Mouse (Mus musculus): ENCODE measurements at regions not wholly inside any gene's neighbourhood (a gene's known extent, or its start where the extent isn't known, plus 50 kb on each side); places are given as distances from the start of the nearest gene placed in this dataset.

DNA sequence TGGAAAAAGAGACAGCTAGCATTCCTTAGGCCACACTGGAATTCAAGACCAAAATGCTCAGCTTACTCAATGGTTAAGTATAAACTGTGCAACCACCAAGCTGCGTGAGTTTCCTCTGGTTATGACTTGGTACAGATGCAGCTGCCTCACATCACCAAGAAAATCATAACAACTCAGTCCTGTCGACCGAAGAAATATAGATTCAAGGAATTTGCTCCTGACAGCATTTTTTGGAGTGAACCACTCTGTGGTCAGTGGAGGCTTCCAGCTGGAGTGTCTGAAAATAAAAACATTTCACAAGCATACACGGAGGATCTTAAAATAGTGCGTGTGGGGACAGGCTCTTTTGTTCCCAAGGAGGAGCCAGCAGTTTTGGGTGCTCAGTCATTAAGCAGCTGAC, 253.8 kb downstream of the Bckdhb start:
- Histone ChIP-seq H3K9me3 (replicated peaks) (no peaks in the 10 kb centered on the region), H3K27me3 (no peaks in the 10 kb centered on the region), H3K9ac (no peak overlapping the region), H3K4me3 (replicated peaks) (no peak overlapping the region), H3K4me1 (0 out of 2 replicates have a peak, but pooled peaks cover under 1% of the 10 kb centered on the region), H3K36me3 (no peaks in the 10 kb centered on the region), H3K27ac (peak overlapping the region; percentile 48; the same call in 1 of the 2 replicates), H3K4me2 (no peak overlapping the region)
- WGBS: 61% methylated on average over 5 of the region's 5 CpGs
- ATAC-seq (replicated peaks; ENCODE audit: low FRiP score): peak; percentile 75; the same call in 1 of the 2 replicates

DNA sequence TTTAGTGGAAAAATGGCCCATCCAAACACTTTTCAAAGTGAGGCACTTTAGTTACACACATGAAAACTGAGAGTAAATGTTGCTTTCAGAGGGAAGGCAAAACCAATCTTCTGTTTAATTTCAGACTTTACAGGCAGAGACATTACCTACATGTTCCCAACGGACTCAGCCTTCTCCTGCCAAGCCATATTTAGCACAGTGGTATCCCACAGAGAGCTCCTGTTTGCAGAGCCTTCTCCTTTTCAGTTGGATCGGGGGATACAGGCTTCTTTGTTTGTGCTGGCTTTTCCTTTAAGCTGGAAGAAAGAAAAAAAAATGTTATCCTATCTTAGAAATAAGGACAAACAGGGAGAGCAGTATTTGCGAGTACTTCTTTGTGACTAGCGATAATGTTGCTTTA, 254.3 kb downstream of the Bckdhb start:
- Histone ChIP-seq H3K27ac (peak overlapping the region; percentile 48; the same call in 1 of the 2 replicates), H3K36me3 (no peaks in the 10 kb centered on the region), H3K27me3 (no peaks in the 10 kb centered on the region), H3K9ac (no peak overlapping the region), H3K4me3 (replicated peaks) (no peak overlapping the region), H3K9me3 (replicated peaks) (no peaks in the 10 kb centered on the region), H3K4me2 (no peak overlapping the region), H3K4me1 (0 out of 2 replicates have a peak, but pooled peaks cover 4% of the 10 kb centered on the region)
- ATAC-seq (replicated peaks; ENCODE audit: low FRiP score): no peak
- WGBS: 64% methylated on average over 4 of the region's 4 CpGs

DNA sequence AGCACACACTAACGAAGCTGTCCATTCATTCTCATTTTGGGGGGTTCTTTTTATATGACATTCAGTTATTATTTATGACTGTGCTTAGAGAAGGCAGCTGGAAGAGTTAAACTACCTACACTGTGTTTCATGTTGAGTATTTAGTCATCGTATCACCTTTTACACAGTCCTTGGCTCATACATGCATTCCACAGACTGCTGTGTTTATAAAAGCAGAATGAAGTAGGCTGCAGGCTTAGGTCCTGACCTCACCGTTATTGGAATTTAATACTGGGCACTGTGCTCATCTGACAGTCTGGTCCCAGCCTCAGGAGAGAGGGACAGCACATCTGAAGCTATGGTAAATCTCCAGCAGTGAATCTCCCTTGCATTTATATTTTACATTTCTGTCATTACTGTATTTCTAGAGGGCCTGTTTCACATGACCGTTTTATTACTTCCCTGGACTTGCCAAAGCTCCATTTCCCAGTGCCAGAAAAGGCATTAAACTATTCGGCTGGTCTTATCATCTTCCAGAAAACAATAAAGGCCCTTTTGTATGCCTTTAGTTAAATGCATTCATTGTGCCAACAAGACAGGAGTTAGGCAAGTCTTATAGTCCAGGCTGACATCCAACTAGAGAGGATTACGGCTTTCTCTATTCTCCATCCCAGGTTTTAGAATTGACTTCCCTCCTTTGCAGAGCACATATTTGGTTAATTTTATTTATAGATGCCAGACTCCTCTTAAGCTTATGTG, 258.9 kb downstream of the Bckdhb start:
- no peaks in the 10 kb centered on the region for H3K27me3 ChIP-seq
- H3K9me3 ChIP-seq (replicated peaks): no peaks in the 10 kb centered on the region
- 56% methylated on average over 6 of the region's 6 CpGs for WGBS
- H3K27ac ChIP-seq: no peak overlapping the region
- H3K4me2 ChIP-seq: no peak overlapping the region
- no peak overlapping the region for H3K4me3 ChIP-seq (replicated peaks)
- H3K9ac ChIP-seq: no peak overlapping the region
- no peak for ATAC-seq (replicated peaks; ENCODE audit: low FRiP score)
- no peaks in the 10 kb centered on the region for H3K36me3 ChIP-seq
- H3K4me1 ChIP-seq: 0 out of 2 replicates have a peak, but pooled peaks cover 4% of the 10 kb centered on the region

DNA sequence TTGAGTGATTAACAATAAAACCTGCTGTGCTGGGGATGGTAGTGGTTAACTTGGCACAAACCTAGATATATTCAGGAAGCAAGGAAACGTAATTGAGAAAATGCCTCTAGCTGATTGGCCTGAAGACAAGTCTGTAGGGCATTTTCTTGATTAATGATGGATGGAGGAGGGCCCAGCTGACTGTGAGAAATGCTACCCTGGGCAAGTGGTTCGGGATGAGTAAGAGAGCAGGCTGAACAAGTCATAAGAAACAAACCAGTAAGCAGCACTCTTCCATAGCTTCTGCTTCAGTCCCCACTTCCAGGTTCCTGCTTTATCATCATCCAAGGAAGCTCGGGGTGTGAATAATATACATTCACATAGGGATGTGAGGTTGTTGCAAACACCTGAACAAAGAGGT, 262.6 kb downstream of the Bckdhb start:
- no peaks in the 10 kb centered on the region for H3K9me3 ChIP-seq (replicated peaks)
- no peak overlapping the region for H3K27ac ChIP-seq
- H3K4me1 ChIP-seq: 0 out of 2 replicates have a peak, but pooled peaks cover 4% of the 10 kb centered on the region
- no peak overlapping the region for H3K4me2 ChIP-seq
- H3K36me3 ChIP-seq: no peaks in the 10 kb centered on the region
- H3K9ac ChIP-seq: no peak overlapping the region
- H3K27me3 ChIP-seq: no peaks in the 10 kb centered on the region
- ATAC-seq (replicated peaks; ENCODE audit: low FRiP score): no peak
- H3K4me3 ChIP-seq (replicated peaks): no peak overlapping the region
- WGBS: 59% methylated on average over 3 of the region's 3 CpGs

- Histone ChIP-seq H3K27me3 (no peaks in the 10 kb centered on the region), H3K4me3 (replicated peaks) (no peak overlapping the region), H3K4me1 (no peaks in the 10 kb centered on the region), H3K4me2 (no peak overlapping the region), H3K27ac (no peak overlapping the region), H3K9ac (no peak overlapping the region), H3K36me3 (no peaks in the 10 kb centered on the region), H3K9me3 (replicated peaks) (no peaks in the 10 kb centered on the region)
- WGBS: 75% methylated on average over 1 of the region's 1 CpGs
- no peak for ATAC-seq (replicated peaks; ENCODE audit: low FRiP score)
Observed at GRCm38 (mm10) chr9:84193405-84193804, 268.5 kb downstream of the Bckdhb start.

DNA sequence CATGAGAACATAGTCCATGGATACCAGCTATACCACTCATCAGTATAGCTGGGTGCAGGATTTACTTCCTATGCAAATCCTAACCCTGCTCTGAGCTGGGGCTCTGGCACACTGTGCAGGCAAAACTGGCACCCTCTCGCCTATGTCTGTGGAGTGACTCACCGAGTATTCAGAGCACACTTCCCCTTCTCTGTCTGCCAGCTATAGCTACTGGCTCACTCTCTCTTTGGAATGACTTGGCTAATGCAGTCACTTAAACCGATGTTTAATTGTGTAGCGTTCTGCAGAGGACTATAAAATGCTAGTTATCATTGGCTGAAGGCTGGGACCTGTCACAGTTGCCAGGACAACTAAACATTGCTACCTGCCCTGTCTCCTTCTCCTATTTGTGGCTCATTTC, 269.8 kb downstream of the Bckdhb start:
- H3K4me2 ChIP-seq: no peak overlapping the region
- no peak for ATAC-seq (replicated peaks; ENCODE audit: low FRiP score)
- no peak overlapping the region for H3K27ac ChIP-seq
- H3K9me3 ChIP-seq (replicated peaks): no peaks in the 10 kb centered on the region
- no peaks in the 10 kb centered on the region for H3K36me3 ChIP-seq
- WGBS: 87% methylated on average over 4 of the region's 4 CpGs
- H3K27me3 ChIP-seq: no peaks in the 10 kb centered on the region
- no peak overlapping the region for H3K9ac ChIP-seq
- no peak overlapping the region for H3K4me3 ChIP-seq (replicated peaks)
- no peaks in the 10 kb centered on the region for H3K4me1 ChIP-seq

DNA sequence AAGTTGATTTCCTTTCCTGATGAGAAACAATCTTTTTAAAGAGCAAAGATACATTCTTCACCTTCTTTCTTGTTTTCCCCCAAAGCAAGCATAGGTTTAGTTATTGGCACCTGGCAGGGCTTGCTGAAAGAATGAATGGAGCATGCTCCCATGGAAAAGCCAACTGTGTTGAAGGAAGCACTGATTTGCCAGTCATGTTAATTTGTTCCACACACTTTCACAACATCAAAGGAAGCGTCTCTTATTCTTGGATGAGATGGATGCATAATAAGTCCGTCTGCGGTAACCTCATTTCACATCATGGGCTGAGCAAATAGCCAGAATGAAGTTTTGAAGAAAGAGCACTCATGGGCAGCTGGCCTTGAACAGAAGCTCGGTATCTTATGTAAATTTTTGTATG, 270.4 kb downstream of the Bckdhb start:
- no peak for ATAC-seq (replicated peaks; ENCODE audit: low FRiP score)
- 80% methylated on average over 4 of the region's 4 CpGs for WGBS

DNA sequence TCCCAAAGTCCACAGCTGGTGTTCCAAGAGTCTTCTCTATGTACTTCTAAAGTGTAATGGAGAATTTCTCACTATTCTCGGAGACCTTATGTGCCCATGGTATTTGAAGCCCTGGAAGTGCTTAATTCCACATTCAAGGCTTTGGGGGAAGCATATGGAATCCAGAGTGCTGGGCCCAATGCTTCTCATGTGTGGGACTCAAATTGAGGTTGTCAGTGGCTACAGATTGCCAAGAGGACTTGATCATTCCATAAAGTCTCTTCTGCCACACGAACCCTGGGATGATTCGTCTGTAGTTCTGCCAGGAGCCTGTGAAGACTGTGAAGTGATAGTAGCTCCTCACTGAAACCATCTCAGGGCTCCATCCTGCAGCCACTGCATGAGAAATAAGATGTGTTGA, 275.3 kb downstream of the Bckdhb start:
- Histone ChIP-seq H3K27me3 (no peaks in the 10 kb centered on the region), H3K36me3 (no peaks in the 10 kb centered on the region), H3K4me3 (replicated peaks) (no peak overlapping the region), H3K27ac (no peak overlapping the region), H3K9ac (no peak overlapping the region), H3K4me2 (no peak overlapping the region), H3K9me3 (replicated peaks) (no peaks in the 10 kb centered on the region), H3K4me1 (no peaks in the 10 kb centered on the region)
- no peak for ATAC-seq (replicated peaks; ENCODE audit: low FRiP score)
- WGBS: 94% methylated on average over 3 of the region's 3 CpGs

More for the DNA sequence above, 270.4 kb downstream of the Bckdhb start:
- H3K27me3 ChIP-seq: no peaks in the 10 kb centered on the region
- H3K4me3 ChIP-seq (replicated peaks): no peak overlapping the region
- no peaks in the 10 kb centered on the region for H3K4me1 ChIP-seq
- H3K9ac ChIP-seq: no peak overlapping the region
- no peaks in the 10 kb centered on the region for H3K36me3 ChIP-seq
- H3K27ac ChIP-seq: no peak overlapping the region
- H3K4me2 ChIP-seq: no peak overlapping the region
- no peaks in the 10 kb centered on the region for H3K9me3 ChIP-seq (replicated peaks)

GRCm38 (mm10) chr9:84204056-84204455, 279.1 kb downstream of the Bckdhb start:
- WGBS: 78% methylated on average over 3 of the region's 3 CpGs
- no peaks in the 10 kb centered on the region for H3K27me3 ChIP-seq
- ATAC-seq (replicated peaks; ENCODE audit: low FRiP score): no peak
- H3K9me3 ChIP-seq (replicated peaks): no peaks in the 10 kb centered on the region
- no peaks in the 10 kb centered on the region for H3K4me1 ChIP-seq
- H3K9ac ChIP-seq: no peak overlapping the region
- H3K27ac ChIP-seq: no peak overlapping the region
- H3K36me3 ChIP-seq: no peaks in the 10 kb centered on the region
- no peak overlapping the region for H3K4me2 ChIP-seq
- no peak overlapping the region for H3K4me3 ChIP-seq (replicated peaks)

DNA sequence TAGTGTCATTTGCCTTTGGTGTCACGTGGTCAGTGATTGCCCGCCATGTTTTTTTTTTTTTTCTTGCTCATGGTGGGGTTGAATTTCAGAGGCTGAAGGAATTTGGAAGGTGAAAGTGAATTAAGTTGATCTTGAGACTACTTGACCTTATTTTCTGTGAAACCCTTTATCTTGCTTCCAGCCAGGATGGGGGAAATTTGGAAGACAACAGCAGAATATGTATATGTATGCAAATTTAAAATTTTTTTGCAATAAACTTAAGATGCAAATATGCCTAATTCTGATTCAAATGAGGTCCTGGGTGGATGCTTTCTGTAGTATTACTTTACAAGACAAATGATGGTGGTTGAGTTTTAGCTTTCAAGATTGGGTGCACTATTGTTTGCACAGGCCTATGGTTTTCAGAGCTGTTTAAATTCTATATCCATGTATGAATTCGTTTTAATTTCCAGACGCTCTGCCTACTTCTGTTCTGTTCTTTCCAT, 315.6 kb downstream of the Bckdhb start:
- no peaks in the 10 kb centered on the region for H3K36me3 ChIP-seq
- H3K9me3 ChIP-seq (replicated peaks): no peaks in the 10 kb centered on the region
- H3K27ac ChIP-seq: no peak overlapping the region
- no peaks in the 10 kb centered on the region for H3K4me1 ChIP-seq
- H3K4me2 ChIP-seq: no peak overlapping the region
- 78% methylated on average over 4 of the region's 4 CpGs for WGBS
- no peak overlapping the region for H3K4me3 ChIP-seq (replicated peaks)
- no peaks in the 10 kb centered on the region for H3K27me3 ChIP-seq
- H3K9ac ChIP-seq: no peak overlapping the region
- no peak for ATAC-seq (replicated peaks; ENCODE audit: low FRiP score)

GRCm38 (mm10) chr9:84249765-84250164, 324.8 kb downstream of the Bckdhb start:
- Histone ChIP-seq H3K4me2 (no peak overlapping the region), H3K36me3 (no peaks in the 10 kb centered on the region), H3K9me3 (replicated peaks) (no peaks in the 10 kb centered on the region), H3K9ac (no peak overlapping the region), H3K4me3 (replicated peaks) (no peak overlapping the region), H3K4me1 (0 out of 2 replicates have a peak, but pooled peaks cover 4% of the 10 kb centered on the region), H3K27ac (no peak overlapping the region), H3K27me3 (no peaks in the 10 kb centered on the region)
- WGBS: 88% methylated on average over 1 of the region's 1 CpGs
- ATAC-seq (replicated peaks; ENCODE audit: low FRiP score): no peak

DNA sequence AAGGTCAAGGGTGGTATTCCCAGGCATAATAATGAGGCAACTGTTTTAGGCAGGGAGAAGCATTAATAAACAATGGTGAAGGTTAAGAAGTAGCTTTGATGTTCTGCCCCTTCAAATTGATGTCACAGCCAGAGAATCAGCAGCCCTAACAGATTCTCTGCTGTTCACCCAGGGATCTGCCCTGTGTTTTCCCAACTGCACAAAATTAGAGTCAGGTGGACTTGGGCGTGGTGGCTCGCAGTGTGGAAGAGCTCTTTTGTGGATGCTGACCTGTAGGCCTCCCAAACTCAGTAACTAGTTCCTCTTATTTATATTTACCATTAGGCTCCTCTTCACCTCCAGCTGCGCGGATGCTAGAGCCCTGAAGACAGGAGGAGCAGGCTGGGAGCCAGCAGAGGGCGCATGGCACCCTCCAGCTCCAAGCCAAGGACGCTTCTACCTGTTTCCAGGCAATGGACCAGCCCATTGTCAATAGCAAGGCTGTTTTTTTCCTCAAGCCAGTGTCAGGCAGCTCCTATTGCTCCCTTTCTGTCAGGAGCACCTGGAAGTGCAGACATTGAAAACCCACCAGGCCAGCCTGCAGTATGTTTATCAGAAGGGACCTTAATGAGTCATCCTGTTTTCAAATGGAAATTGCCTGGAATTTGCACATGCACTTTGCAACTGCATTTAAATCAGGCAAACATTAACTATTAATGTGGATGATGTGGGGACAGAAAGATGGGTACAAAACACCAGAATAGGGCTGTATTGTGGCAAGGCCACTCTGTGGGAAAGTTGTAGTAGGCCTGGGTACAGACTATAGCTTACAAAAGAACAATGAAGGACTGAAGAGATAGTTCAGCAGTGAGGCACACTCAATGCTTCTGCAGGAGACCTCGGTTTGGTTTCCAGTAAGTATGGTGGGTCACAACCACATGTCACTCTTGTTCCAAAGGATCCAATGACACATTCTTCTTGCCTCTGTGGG, 328.4 kb downstream of the Bckdhb start:
- Histone ChIP-seq H3K4me2 (no peak overlapping the region), H3K4me1 (0 out of 2 replicates have a peak, but pooled peaks cover 4% of the 10 kb centered on the region), H3K9me3 (replicated peaks) (no peaks in the 10 kb centered on the region), H3K27ac (no peak overlapping the region), H3K36me3 (no peaks in the 10 kb centered on the region), H3K4me3 (replicated peaks) (no peak overlapping the region), H3K9ac (no peak overlapping the region), H3K27me3 (no peaks in the 10 kb centered on the region)
- ATAC-seq (replicated peaks; ENCODE audit: low FRiP score): peak; percentile 70
- WGBS: 22% methylated on average over 7 of the region's 7 CpGs

All from kidney, embryonic 15.5 days (tissue).